In genomic region chr19:14596358-14596940, GRCm38 (mm10) we compare ENCODE assay signal across 7 mouse cellular contexts. TPM values are rescaled to one million over a fixed set of nuclear protein-coding genes. Genes with fewer than 3 reads are reported as not detected.
DNase-seq lines count a peak whose midpoint lies in the region; ATAC-seq and TF ChIP-seq lines count a peak whose summit lies in the region.

No protein-coding gene starts in this region.

- peak overlapping the region; percentile 93 for H3K9ac ChIP-seq in liver, adult 2 months (ENCODE audit: low read depth, low read length)
- peak overlapping the region; percentile 96 for H3K9ac ChIP-seq in hindbrain, embryonic 14.5 days
- peak overlapping the region; percentile 95 for H3K9ac ChIP-seq in midbrain, embryonic 16.5 days (ENCODE audit: low read depth, low read length)

- peaks cover 19% of the 10 kb centered on the region for H3K36me3 ChIP-seq in liver, adult 2 months (ENCODE audit: control insufficient read depth, insufficient read depth, low read length)
- H3K36me3 ChIP-seq in hindbrain, embryonic 14.5 days (replicated peaks; ENCODE audit: control insufficient read depth, insufficient read depth): no peaks in the 10 kb centered on the region
- H3K36me3 ChIP-seq in midbrain, embryonic 16.5 days (ENCODE audit: control insufficient read depth, insufficient read depth, low read length): no peaks in the 10 kb centered on the region

- no peak for TF ChIP-seq POLR2A in liver, adult 2 months (IDR thresholded peaks at IDR 0.05; ENCODE audit: extremely low read depth, insufficient read depth, low read length)

- no peak for TF ChIP-seq CTCF in liver, adult 2 months (IDR thresholded peaks at IDR 0.05; ENCODE audit: low read depth, low read length)

- intact Hi-C loops in left cerebral cortex, postnatal 4 days (cut with DNase I): loop anchor here (5.0 to 10.0 kb wide), 5 partner anchors 252 to 1206 kb away; no protein-coding TSS in a partner anchor

- WGBS in liver, adult 2 months: 5% methylated on average over 11 of the region's 12 CpGs
- under 1% methylated on average over 12 of the region's 12 CpGs for WGBS in hindbrain, embryonic 14.5 days
- WGBS in midbrain, embryonic 16.5 days: under 1% methylated on average over 12 of the region's 12 CpGs

- H3K4me2 ChIP-seq in hindbrain, embryonic 14.5 days (replicated peaks): peak overlapping the region; percentile 65
- peak overlapping the region; percentile 65 for H3K4me2 ChIP-seq in midbrain, embryonic 16.5 days (ENCODE audit: low read length)

- H3K79me2 ChIP-seq in liver, adult 2 months (ENCODE audit: control insufficient read depth, insufficient read depth, low read length): peaks cover 5% of the 10 kb centered on the region; the same call in 1 of the 2 replicates

- ATAC-seq in hindbrain, embryonic 14.5 days (ENCODE audit: low FRiP score): no peak
- ATAC-seq in midbrain, embryonic 16.5 days: no peak

- H3K4me3 ChIP-seq in liver, adult 2 months (ENCODE audit: insufficient read depth, low read depth, low read length): peak overlapping the region; percentile 85
- H3K4me3 ChIP-seq in hindbrain, embryonic 14.5 days (replicated peaks; ENCODE audit: low read length): peak overlapping the region; percentile 76
- H3K4me3 ChIP-seq in midbrain, embryonic 16.5 days (ENCODE audit: low read depth, low read length): peak overlapping the region; percentile 69

- DNase-seq in liver, adult 2 months (ENCODE audit: extremely low read depth, low read depth, low spot score): peak; percentile 64
- no peak for DNase-seq in liver
- peak; percentile 55 for DNase-seq in embryo, embryonic 10.5 days (ENCODE audit: low spot score)
- peak; percentile 36 for DNase-seq in hindbrain, embryonic 14.5 days (ENCODE audit: low spot score)
- DNase-seq in right cerebral cortex, postnatal 25 days: no peak
- DNase-seq in left cerebral cortex, postnatal 4 days: no peak

- peak overlapping the region; percentile 62; the same call in 1 of the 2 replicates for H3K27ac ChIP-seq in liver, adult 2 months (replicated peaks; ENCODE audit: insufficient read depth, low read depth, low read length)
- H3K27ac ChIP-seq in hindbrain, embryonic 14.5 days: peak overlapping the region; percentile 97
- H3K27ac ChIP-seq in midbrain, embryonic 16.5 days (ENCODE audit: low read length): peak overlapping the region; percentile 97

- peaks cover 14% of the 10 kb centered on the region for H3K4me1 ChIP-seq in liver, adult 2 months (ENCODE audit: control insufficient read depth, insufficient read depth, low read length)
- peaks cover 32% of the 10 kb centered on the region for H3K4me1 ChIP-seq in hindbrain, embryonic 14.5 days (replicated peaks; ENCODE audit: control insufficient read depth, insufficient read depth, low read length)
- peaks cover 33% of the 10 kb centered on the region for H3K4me1 ChIP-seq in midbrain, embryonic 16.5 days (ENCODE audit: control insufficient read depth, insufficient read depth, low read length)

- no peaks in the 10 kb centered on the region for H3K27me3 ChIP-seq in liver, adult 2 months (ENCODE audit: control insufficient read depth, insufficient read depth, low read length)
- H3K27me3 ChIP-seq in hindbrain, embryonic 14.5 days (ENCODE audit: control insufficient read depth, insufficient read depth, low read length): no peaks in the 10 kb centered on the region
- no peaks in the 10 kb centered on the region for H3K27me3 ChIP-seq in midbrain, embryonic 16.5 days (ENCODE audit: control insufficient read depth, insufficient read depth, low read depth, low read length)

- no peaks in the 10 kb centered on the region for H3K9me3 ChIP-seq in hindbrain, embryonic 14.5 days (ENCODE audit: control insufficient read depth, low read length)
- H3K9me3 ChIP-seq in midbrain, embryonic 16.5 days (replicated peaks; ENCODE audit: control insufficient read depth, low read length, poor library complexity, severe bottlenecking): no peaks in the 10 kb centered on the region

RNA-seq across cellular contexts. Expression of gene Tle4, which starts 1.4 kb away (rescaled TPM):
- 5.4 and 7.2 TPM in 2 replicates for total RNA-seq in liver, adult 2 months (2014; rRNA removed)
- 4.0 and 5.5 TPM in 2 replicates for polyA plus RNA-seq in liver, adult 2 months (2012; rRNA removed)
- polyA plus RNA-seq in hindbrain, embryonic 14.5 days (2014; fragmentation: Nextera tagmentation; extraction: Ambion mirVana): 25.4 and 26.8 TPM in 2 replicates
- 26.7 and 30.8 TPM in 2 replicates for polyA plus RNA-seq in midbrain, embryonic 16.5 days (2015; fragmentation: Nextera tagmentation; extraction: Ambion mirVana)
- 10 to 100 TPM; 61.1 to 63.0 TPM for total RNA-seq in left cerebral cortex, postnatal 4 days (2021)

Comparison
In these comparisons a context has a peak if more than half of its experiments do, and no peak if none do; other contexts are left out.
1. DNase-seq: peak in liver, adult 2 months (single experiment), embryo, embryonic 10.5 days (single experiment) and hindbrain, embryonic 14.5 days (single experiment); none in liver (single experiment), right cerebral cortex, postnatal 25 days (single experiment) and left cerebral cortex, postnatal 4 days (single experiment).
2. Peak in every context shown above with its lines, with median percentiles within 50 percentile points of each other: H3K27ac ChIP-seq, H3K4me3 ChIP-seq and H3K9ac ChIP-seq.